Mouse (Mus musculus) testis, adult 2 months (tissue): ENCODE results near the gene Ywhab.

Experiments used
- CTCF ChIP-seq: fragments of 200-500 bp; IDR thresholded peaks from 2 replicates; pipeline ENCODE4 v1.5.1; 2012; ENCODE audit warnings: low read depth, mild to moderate bottlenecking, inconsistent platforms, low read length, moderate library complexity; ENCODE audit not compliant: control insufficient read depth, insufficient read depth, insufficient replicate concordance
- POLR2A ChIP-seq: fragments of 200-500 bp; IDR thresholded peaks from 2 replicates; pipeline ENCODE4 v1.6.1; 2012; ENCODE audit warnings: low read depth, mild to moderate bottlenecking, inconsistent platforms, low read length, moderate library complexity; ENCODE audit not compliant: control insufficient read depth

DNA sequence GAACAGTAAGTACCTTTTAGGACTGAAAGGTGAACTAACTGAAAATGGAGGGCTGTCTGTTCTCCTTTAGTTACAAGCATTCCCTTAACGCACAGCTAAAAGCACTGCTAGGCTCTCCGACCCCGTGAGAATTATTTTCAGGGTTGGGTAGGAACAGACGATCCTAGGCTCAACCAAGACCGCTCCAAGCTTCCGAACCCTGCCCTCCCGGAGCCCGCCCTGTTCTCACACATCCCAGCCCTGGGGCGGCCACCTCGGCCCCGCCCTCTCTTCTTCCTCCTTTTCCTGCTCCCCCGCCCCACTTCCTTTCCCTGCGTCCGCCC, at the start of gene Ywhab:
- no peak for TF ChIP-seq CTCF
- TF ChIP-seq POLR2A = no peak
